Mouse (Mus musculus) testis, adult 2 months (tissue): ENCODE results near the gene Ccdc92. TPM values are rescaled to one million over a fixed set of nuclear protein-coding genes. Genes with fewer than 3 reads are reported as not detected.

ENCODE experiments used
- H3K27ac ChIP-seq: fragments of 200-500 bp; 2 replicates; pipeline ENCODE4 v1.5.1; 2012; ENCODE audit warnings: low read depth, low read length; ENCODE audit not compliant: control insufficient read depth, insufficient read depth
- H3K27me3 ChIP-seq: fragments of 200-500 bp; 2 replicates; pipeline ENCODE4 v1.6.1; 2012; ENCODE audit warnings: mild to moderate bottlenecking, low read length, moderate library complexity; ENCODE audit not compliant: control insufficient read depth, insufficient read depth
- H3K36me3 ChIP-seq: fragments of 200-500 bp; 2 replicates; pipeline ENCODE4 v1.6.1; 2012; ENCODE audit warnings: mild to moderate bottlenecking, low read length; ENCODE audit not compliant: control insufficient read depth, insufficient read depth
- H3K4me1 ChIP-seq: fragments of 200-500 bp; 2 replicates; pipeline ENCODE4 v1.6.1; 2012; ENCODE audit warnings: low read length; ENCODE audit not compliant: control insufficient read depth, insufficient read depth
- H3K4me3 ChIP-seq: fragments of 200-500 bp; 2 replicates; pipeline ENCODE4 v1.5.1; 2012; ENCODE audit warnings: low read depth, mild to moderate bottlenecking, low read length, moderate library complexity, mixed read lengths; ENCODE audit not compliant: control insufficient read depth
- CTCF ChIP-seq: fragments of 200-500 bp; IDR thresholded peaks from 2 replicates; pipeline ENCODE4 v1.5.1; 2012; ENCODE audit warnings: low read depth, mild to moderate bottlenecking, inconsistent platforms, low read length, moderate library complexity; ENCODE audit not compliant: control insufficient read depth, insufficient read depth, insufficient replicate concordance
- POLR2A ChIP-seq: fragments of 200-500 bp; IDR thresholded peaks from 2 replicates; pipeline ENCODE4 v1.6.1; 2012; ENCODE audit warnings: low read depth, mild to moderate bottlenecking, inconsistent platforms, low read length, moderate library complexity; ENCODE audit not compliant: control insufficient read depth
- polyA plus RNA-seq: library from polyadenylated mRNA; depleted of rRNA; stranded (reverse); fragments of >200 nt; gene quantifications from 2 replicates; pipeline ENCODE4 v1.2.3, GENCODE M21; 2012

Ccdc92 gene
- polyA plus RNA-seq, 1 experiment: 582 TPM

- Histone ChIP-seq H3K4me3 (no peak overlapping the region), H3K27ac (no peak overlapping the region), H3K27me3 (no peaks in the 10 kb centered on the region), H3K36me3 (no peaks in the 10 kb centered on the region; the same call in 1 of the 2 replicates), H3K4me1 (no peaks in the 10 kb centered on the region)
- no peak for TF ChIP-seq POLR2A
- no peak for TF ChIP-seq CTCF
Observed at GRCm38 (mm10) chr5:124840669-124841068, 21.6 kb downstream of the Ccdc92 start.

GRCm38 (mm10) chr5:124840202-124840601 is 22.0 kb downstream of the Ccdc92 start:
- no peak overlapping the region for H3K27ac ChIP-seq
- TF ChIP-seq CTCF: no peak
- no peak for TF ChIP-seq POLR2A
- H3K4me3 ChIP-seq: no peak overlapping the region
- no peaks in the 10 kb centered on the region; the same call in 1 of the 2 replicates for H3K36me3 ChIP-seq
- H3K27me3 ChIP-seq: no peaks in the 10 kb centered on the region
- H3K4me1 ChIP-seq: no peaks in the 10 kb centered on the region

GRCm38 (mm10) chr5:124836621-124837020 is 25.6 kb downstream of the Ccdc92 start:
- Histone ChIP-seq H3K4me1 (no peaks in the 10 kb centered on the region), H3K27me3 (no peaks in the 10 kb centered on the region), H3K36me3 (no peaks in the 10 kb centered on the region; the same call in 1 of the 2 replicates), H3K4me3 (no peak overlapping the region), H3K27ac (no peak overlapping the region)
- TF ChIP-seq POLR2A (no peak), CTCF (no peak)

GRCm38 (mm10) chr5:124836075-124836474 is 26.1 kb downstream of the Ccdc92 start:
- no peak for TF ChIP-seq CTCF
- TF ChIP-seq POLR2A: no peak
- no peaks in the 10 kb centered on the region for H3K4me1 ChIP-seq
- no peaks in the 10 kb centered on the region; the same call in 1 of the 2 replicates for H3K36me3 ChIP-seq
- H3K27me3 ChIP-seq: no peaks in the 10 kb centered on the region
- no peak overlapping the region for H3K27ac ChIP-seq
- no peak overlapping the region for H3K4me3 ChIP-seq

- no peak overlapping the region for H3K4me3 ChIP-seq
- no peak overlapping the region for H3K27ac ChIP-seq
- H3K27me3 ChIP-seq: no peaks in the 10 kb centered on the region
- H3K36me3 ChIP-seq: no peaks in the 10 kb centered on the region; the same call in 1 of the 2 replicates
- H3K4me1 ChIP-seq: no peaks in the 10 kb centered on the region
- TF ChIP-seq CTCF (no peak), POLR2A (no peak)
Observed at GRCm38 (mm10) chr5:124835218-124835617, 27.0 kb downstream of the Ccdc92 start.

GRCm38 (mm10) chr5:124830331-124830730 is 31.9 kb downstream of the Ccdc92 start:
- no peak overlapping the region for H3K27ac ChIP-seq
- H3K4me1 ChIP-seq: no peaks in the 10 kb centered on the region
- TF ChIP-seq CTCF: no peak
- no peak for TF ChIP-seq POLR2A
- no peaks in the 10 kb centered on the region for H3K27me3 ChIP-seq
- no peak overlapping the region for H3K4me3 ChIP-seq
- H3K36me3 ChIP-seq: no peaks in the 10 kb centered on the region

GRCm38 (mm10) chr5:124822128-124822894 is 39.9 kb downstream of the Ccdc92 start:
- Histone ChIP-seq H3K27me3 (no peaks in the 10 kb centered on the region), H3K4me1 (no peaks in the 10 kb centered on the region), H3K36me3 (no peaks in the 10 kb centered on the region), H3K27ac (no peak overlapping the region), H3K4me3 (no peak overlapping the region)
- TF ChIP-seq POLR2A (no peak), CTCF (no peak)

- Histone ChIP-seq H3K27ac (no peak overlapping the region), H3K4me1 (no peaks in the 10 kb centered on the region), H3K36me3 (no peaks in the 10 kb centered on the region), H3K27me3 (no peaks in the 10 kb centered on the region), H3K4me3 (no peak overlapping the region)
- TF ChIP-seq CTCF: no peak
- TF ChIP-seq POLR2A: no peak
Observed at GRCm38 (mm10) chr5:124817050-124817449, 45.2 kb downstream of the Ccdc92 start.
